Mouse (Mus musculus) lung, embryonic 14.5 days (tissue): Measurements from ENCODE around the gene Dctn2. TPM values are rescaled to one million over a fixed set of nuclear protein-coding genes. Genes with fewer than 3 reads are reported as not detected.
"Not testable (repeated sequence)": the region's sequence is repeated elsewhere in the genome, so short reads cannot be mapped to it uniquely, and the experiment has no call there.

Source experiments
- ATAC-seq: fragments of 200-750 bp; cut with Nextera tagmentation; 2 replicates; pipeline ENCODE4 v1.8.0; 2017; ENCODE audit warnings: mild to moderate bottlenecking, moderate TSS enrichment, moderate library complexity; ENCODE audit not compliant: insufficient read depth
- DNase-seq: peaks from one replicate; pipeline ENCODE4 v3.0.0-alpha.2; 2015
- H3K27ac ChIP-seq: fragments of 300-500 bp; sonication (generic); 2 replicates; pipeline ENCODE4 v1.5.1; 2014; ENCODE audit warnings: low read depth, mild to moderate bottlenecking, moderate library complexity
- H3K27me3 ChIP-seq: fragments of 300-500 bp; sonication (generic); 2 replicates; pipeline ENCODE4 v1.6.1; 2014; ENCODE audit warnings: low read length, control low read depth; ENCODE audit not compliant: insufficient read depth
- H3K36me3 ChIP-seq: fragments of 300-500 bp; sonication (generic); 2 replicates; pipeline ENCODE4 v1.6.1; 2014; ENCODE audit warnings: control low read depth; ENCODE audit not compliant: insufficient read depth
- H3K4me1 ChIP-seq: fragments of 300-500 bp; sonication (generic); 2 replicates; pipeline ENCODE4 v1.6.1; 2014; ENCODE audit warnings: antibody characterized with exemption, control low read depth; ENCODE audit not compliant: insufficient read depth
- H3K4me2 ChIP-seq: fragments of 300-500 bp; sonication (generic); 2 replicates; pipeline ENCODE4 v1.6.1; 2014; ENCODE audit warnings: mild to moderate bottlenecking
- H3K4me3 ChIP-seq: fragments of 300-500 bp; sonication (generic); 2 replicates; pipeline ENCODE4 v1.5.1; 2014; ENCODE audit warnings: low read depth, low read length
- H3K9ac ChIP-seq: fragments of 300-500 bp; sonication (generic); 2 replicates; pipeline ENCODE4 v1.6.1; 2014
- H3K9me3 ChIP-seq: fragments of 300-500 bp; sonication (generic); 2 replicates; pipeline ENCODE4 v1.6.1; 2016; ENCODE audit warnings: low read depth, low read length, control low read depth
- CTCF ChIP-seq: IDR thresholded peaks from 2 replicates; pipeline ENCODE4 v1.5.1; 2016; ENCODE audit warnings: antibody characterized with exemption, low read depth
- WGBS: fragments of 180-500 bp; shearing (Covaris S2); extraction: QIAGEN DNeasy Blood & Tissue Kit; methylation state at CpG from one replicate; pipeline ENCODE4 v1.1.7; 2014; 5-methylcytosine and 5-hydroxymethylcytosine counted together
- polyA plus RNA-seq: library from polyadenylated mRNA; unstranded; fragments of >200 nt; fragmentation: Nextera tagmentation; extraction: Ambion mirVana; gene quantifications from 2 replicates; pipeline ENCODE4 v1.2.1, GENCODE M21; 2014

Gene Dctn2
- polyA plus RNA-seq, 1 experiment from 2014 or later, result 160 TPM

GRCm38 (mm10) chr10:127303136-127303535 lies 37.0 kb downstream of the Dctn2 start:
- ATAC-seq (no peak), DNase-seq (no peak)
- Histone ChIP-seq H3K4me1 (no peaks in the 10 kb centered on the region), H3K27ac (no peak overlapping the region), H3K9me3 (no peaks in the 10 kb centered on the region), H3K4me2 (no peak overlapping the region), H3K27me3 (no peaks in the 10 kb centered on the region), H3K36me3 (peaks cover 100% of the 10 kb centered on the region), H3K9ac (no peak overlapping the region), H3K4me3 (no peak overlapping the region)
- TF ChIP-seq CTCF, result no peak
- 88% methylated on average over 11 of the region's 11 CpGs for WGBS

GRCm38 (mm10) chr10:127309167-127309566 lies 43.0 kb downstream of the Dctn2 start:
- peaks cover 55% of the 10 kb centered on the region for H3K36me3 ChIP-seq
- not testable (repeated sequence) for H3K27ac ChIP-seq, H3K4me2 ChIP-seq, H3K27me3 ChIP-seq, H3K9me3 ChIP-seq, DNase-seq, H3K4me3 ChIP-seq, ATAC-seq, H3K4me1 ChIP-seq, H3K9ac ChIP-seq
- WGBS, result 75% methylated on average over 3 of the region's 3 CpGs

DNA sequence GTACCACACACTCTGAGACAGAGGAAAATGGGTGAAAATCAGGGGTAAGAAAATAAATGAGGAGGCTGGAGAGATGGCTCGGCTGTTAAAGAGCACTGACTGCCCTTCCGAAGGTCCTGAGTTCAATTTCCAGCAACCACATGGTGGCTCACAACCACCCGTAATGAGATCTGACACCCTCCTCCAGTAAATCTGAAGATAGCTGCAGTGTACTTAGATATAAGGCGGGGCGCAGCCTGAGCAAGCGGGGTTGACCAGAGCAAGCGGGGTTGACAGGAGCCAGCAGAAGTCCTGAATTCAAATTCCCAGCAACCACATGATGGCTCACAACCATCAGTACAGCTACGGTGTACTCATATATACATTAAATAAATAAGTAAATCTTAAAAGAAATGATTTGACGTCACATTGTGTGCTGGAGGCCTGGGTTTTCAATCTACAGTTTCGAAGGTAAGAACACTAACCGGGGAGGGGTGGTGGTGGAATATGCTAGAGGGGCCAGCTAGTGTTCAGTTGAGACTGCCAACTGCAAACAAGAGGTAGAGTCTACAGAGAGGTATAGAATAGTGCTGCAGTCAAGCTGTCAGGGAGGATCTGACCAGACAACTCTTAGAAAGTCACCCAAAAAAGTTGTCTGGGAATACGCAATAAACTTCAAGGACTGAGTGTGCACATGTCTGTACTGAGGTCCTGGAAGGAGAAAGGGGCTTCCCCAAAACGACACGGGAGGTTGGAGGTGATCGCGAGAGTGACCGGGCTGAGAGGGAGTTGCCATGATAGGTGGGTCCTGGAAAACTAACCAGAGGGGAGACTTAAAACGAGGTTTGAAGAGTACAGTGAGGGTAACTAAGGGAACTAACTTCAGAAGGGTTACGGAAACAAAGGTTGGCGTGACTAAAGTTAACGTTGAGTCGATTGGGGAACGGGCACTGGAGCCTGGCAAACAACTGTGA lies 44.6 kb downstream of the Dctn2 start:
- no peaks in the 10 kb centered on the region for H3K9me3 ChIP-seq
- peak; percentile 48 for ATAC-seq
- peaks cover 39% of the 10 kb centered on the region for H3K36me3 ChIP-seq
- H3K27ac ChIP-seq, result peak overlapping the region; percentile 67; the same call in 1 of the 2 replicates
- WGBS, result 30% methylated on average over 23 of the region's 23 CpGs
- DNase-seq, result peak; percentile 64
- no peaks in the 10 kb centered on the region for H3K4me1 ChIP-seq
- peak overlapping the region; percentile 77 for H3K4me3 ChIP-seq
- peak overlapping the region; percentile 67 for H3K4me2 ChIP-seq
- H3K9ac ChIP-seq, result peak overlapping the region; percentile 76
- no peak for TF ChIP-seq CTCF
- no peaks in the 10 kb centered on the region for H3K27me3 ChIP-seq

DNA sequence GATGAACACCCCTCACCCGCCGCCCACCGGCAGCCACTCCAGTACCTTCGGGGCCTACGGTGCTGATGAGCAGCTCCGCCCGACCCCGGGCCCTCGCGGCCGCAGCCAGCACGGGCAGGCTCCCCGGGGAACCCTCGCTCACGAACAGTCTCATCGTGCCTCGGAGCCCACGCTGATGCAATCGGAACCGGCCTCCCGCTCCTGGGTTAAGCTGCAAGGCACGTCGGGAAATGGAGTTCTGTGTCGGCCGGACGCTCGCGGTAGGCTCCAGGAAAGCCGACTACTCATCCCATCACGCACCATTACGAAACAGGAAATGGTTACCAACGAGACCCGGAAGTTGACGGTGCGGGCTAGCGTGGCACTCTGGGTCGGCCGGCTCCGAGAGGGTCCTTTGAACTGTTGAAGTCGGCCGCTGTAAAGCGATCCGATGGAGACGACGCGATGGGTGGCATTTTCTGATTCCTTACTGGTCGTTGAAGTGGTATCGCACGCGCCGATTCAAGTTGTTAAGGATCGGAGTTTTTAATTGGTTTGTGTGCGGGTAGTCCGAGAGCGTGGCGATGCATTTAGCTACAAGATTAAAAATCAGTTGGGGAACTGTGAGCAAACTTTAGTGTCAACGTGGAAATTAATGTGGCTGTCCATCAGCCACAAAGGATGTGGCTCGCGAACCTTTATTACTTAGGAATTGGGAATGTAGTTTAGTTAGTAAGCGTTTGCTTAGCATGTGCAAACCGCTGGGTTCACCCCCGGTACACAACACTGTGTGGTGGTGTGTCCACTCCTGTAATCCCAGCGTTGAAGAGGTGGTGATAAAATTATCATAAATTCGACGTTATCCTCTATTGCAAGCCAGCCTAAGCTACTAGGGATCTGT lies 45.5 kb downstream of the Dctn2 start, which contains the start of gene Mars:
Gene Mars (minus strand): TSS at position 311 of the 880 bp plus-strand sequence.
- H3K27me3 ChIP-seq, result no peaks in the 10 kb centered on the region
- peak; percentile 98 for ATAC-seq
- TF ChIP-seq CTCF, result no peak
- no peaks in the 10 kb centered on the region for H3K9me3 ChIP-seq
- H3K4me3 ChIP-seq, result peak within 1 kb of the TSS; percentile 77
- peak within 1 kb of the TSS; percentile 76 for H3K9ac ChIP-seq
- H3K4me2 ChIP-seq, result peak within 1 kb of the TSS; percentile 67
- H3K36me3 ChIP-seq, result peaks cover 29% of the 10 kb centered on the region
- DNase-seq, result peak; percentile 98
- WGBS, result under 1% methylated on average over 65 of the region's 65 CpGs
- H3K27ac ChIP-seq, result peak within 1 kb of the TSS; percentile 84
- no peaks in the 10 kb centered on the region for H3K4me1 ChIP-seq

DNA sequence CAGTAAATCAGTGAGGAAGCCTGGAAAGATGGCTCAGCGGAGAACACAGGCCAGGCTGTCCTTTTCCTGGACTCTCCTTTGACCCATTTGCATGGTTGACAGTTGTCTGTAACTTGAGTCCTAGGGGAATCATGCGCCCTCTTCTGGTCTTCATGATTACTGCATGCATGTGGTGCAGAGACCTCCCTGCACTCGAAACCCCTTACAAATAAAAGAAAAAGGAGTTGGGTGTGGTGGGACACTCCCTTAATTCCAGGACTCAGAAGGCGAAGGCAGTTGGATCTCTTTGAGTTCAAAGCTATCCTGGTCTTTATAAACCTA lies 46.1 kb downstream of the Dctn2 start:
- peak; percentile 97 for DNase-seq
- H3K4me2 ChIP-seq, result peak overlapping the region; percentile 67
- ATAC-seq, result peak; percentile 71
- H3K27ac ChIP-seq, result peak overlapping the region; percentile 84
- TF ChIP-seq CTCF, result peak; percentile 92
- no peaks in the 10 kb centered on the region for H3K9me3 ChIP-seq
- H3K4me3 ChIP-seq, result peak overlapping the region; percentile 77
- H3K27me3 ChIP-seq, result no peaks in the 10 kb centered on the region
- no peaks in the 10 kb centered on the region for H3K4me1 ChIP-seq
- WGBS, result under 1% methylated on average over 4 of the region's 4 CpGs
- H3K36me3 ChIP-seq, result peaks cover 23% of the 10 kb centered on the region
- H3K9ac ChIP-seq, result peak overlapping the region; percentile 76

- DNase-seq, result no peak
- H3K9ac ChIP-seq, result no peak overlapping the region
- no peak for ATAC-seq
- H3K4me3 ChIP-seq, result no peak overlapping the region
- no peak overlapping the region for H3K4me2 ChIP-seq
- peaks cover 18% of the 10 kb centered on the region for H3K36me3 ChIP-seq
- H3K27ac ChIP-seq, result no peak overlapping the region
- no peak for TF ChIP-seq CTCF
- H3K4me1 ChIP-seq, result no peaks in the 10 kb centered on the region
- H3K27me3 ChIP-seq, result no peaks in the 10 kb centered on the region
- WGBS, result 58% methylated on average over 4 of the region's 4 CpGs
- H3K9me3 ChIP-seq, result no peaks in the 10 kb centered on the region
These were observed 46.7 kb downstream of the Dctn2 start for GRCm38 (mm10) chr10:127312858-127313257.

DNA sequence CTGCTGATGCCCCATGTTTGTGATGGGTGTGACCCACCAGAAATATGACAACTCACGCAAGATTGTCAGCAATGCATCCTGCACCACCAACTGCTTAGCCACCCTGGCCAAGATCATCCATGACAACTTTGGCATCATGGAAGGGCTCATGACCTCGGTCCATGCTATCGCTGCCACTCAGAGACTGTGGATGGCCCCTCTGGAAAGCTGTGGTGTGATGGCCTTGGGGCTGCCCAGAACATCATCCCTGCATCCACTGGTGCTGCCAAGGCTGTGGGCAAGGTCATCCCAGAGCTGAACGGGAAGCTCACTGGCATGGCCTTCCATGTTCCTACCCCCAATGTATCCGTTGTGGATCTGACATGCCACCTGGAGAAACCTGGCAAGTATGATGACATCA lies 47.3 kb downstream of the Dctn2 start:
- H3K27me3 ChIP-seq, H3K4me1 ChIP-seq, H3K9ac ChIP-seq, DNase-seq, H3K4me3 ChIP-seq, H3K4me2 ChIP-seq, H3K9me3 ChIP-seq, ATAC-seq, H3K27ac ChIP-seq: not testable (repeated sequence)
- H3K36me3 ChIP-seq, result peaks cover 11% of the 10 kb centered on the region
- WGBS, result 85% methylated on average over 5 of the region's 5 CpGs

- not testable (repeated sequence) for H3K9ac ChIP-seq, DNase-seq, H3K36me3 ChIP-seq, H3K27ac ChIP-seq, H3K4me3 ChIP-seq, H3K9me3 ChIP-seq, ATAC-seq, H3K4me2 ChIP-seq, H3K4me1 ChIP-seq, H3K27me3 ChIP-seq
- 71% methylated on average over 1 of the region's 1 CpGs for WGBS
These were observed 48.8 kb downstream of the Dctn2 start for GRCm38 (mm10) chr10:127314950-127315349.
